Mouse (Mus musculus) neural tube, embryonic 14.5 days (tissue): ENCODE measurements around the gene Arl14ep. TPM values are rescaled to one million over a fixed set of nuclear protein-coding genes. Genes with fewer than 3 reads are reported as not detected.
A peak's percentile ranks its signal among the peaks of the same experiment; 100 is the strongest.
"Not testable (repeated sequence)": the region's sequence is repeated elsewhere in the genome, so short reads cannot be mapped to it uniquely, and the experiment has no call there.

Source experiments
- ATAC-seq: fragments of 200-750 bp; cut with Nextera tagmentation; 2 replicates; pipeline ENCODE4 v1.8.0; 2017; ENCODE audit warnings: low read depth, mild to moderate bottlenecking, moderate TSS enrichment, moderate library complexity
- H3K27ac ChIP-seq: fragments of 300-500 bp; sonication (generic); 2 replicates; pipeline ENCODE4 v1.5.1; 2014; ENCODE audit warnings: low read depth, mild to moderate bottlenecking, control low read depth, low read length, moderate library complexity, mixed read lengths
- H3K27me3 ChIP-seq: fragments of 300-500 bp; sonication (generic); 2 replicates; pipeline ENCODE4 v1.6.1; 2014; ENCODE audit warnings: low read length; ENCODE audit not compliant: control insufficient read depth, insufficient read depth
- H3K36me3 ChIP-seq: fragments of 300-500 bp; sonication (generic); 2 replicates; pipeline ENCODE4 v1.6.1; 2014; ENCODE audit warnings: low read length, mixed read lengths; ENCODE audit not compliant: control insufficient read depth, insufficient read depth
- H3K4me1 ChIP-seq: fragments of 300-500 bp; sonication (generic); 2 replicates; pipeline ENCODE4 v1.6.1; 2014; ENCODE audit warnings: low read length; ENCODE audit not compliant: control insufficient read depth, insufficient read depth
- H3K4me2 ChIP-seq: fragments of 300-500 bp; sonication (generic); 2 replicates; pipeline ENCODE4 v1.6.1; 2014; ENCODE audit warnings: mild to moderate bottlenecking, low read depth, low read length, control low read depth
- H3K4me3 ChIP-seq: fragments of 300-500 bp; sonication (generic); 2 replicates; pipeline ENCODE4 v1.5.1; 2014; ENCODE audit warnings: low read depth, low read length, control low read depth, mixed read lengths
- H3K9ac ChIP-seq: fragments of 300-500 bp; sonication (generic); replicated peaks from 2 replicates; pipeline ENCODE4 v1.6.1; 2014; ENCODE audit warnings: low read depth, mild to moderate bottlenecking, control low read depth, low read length, mixed read lengths
- H3K9me3 ChIP-seq: fragments of 300-500 bp; sonication (generic); 2 replicates; pipeline ENCODE4 v1.6.1; 2016; ENCODE audit warnings: low read length; ENCODE audit not compliant: control insufficient read depth
- WGBS: fragments of 180-500 bp; shearing (Covaris S2); extraction: QIAGEN DNeasy Blood & Tissue Kit; methylation state at CpG from one replicate; pipeline ENCODE4 v1.1.7; 2014; 5-methylcytosine and 5-hydroxymethylcytosine counted together
- polyA plus RNA-seq: library from polyadenylated mRNA; unstranded; fragments of >200 nt; fragmentation: Nextera tagmentation; extraction: Ambion mirVana; gene quantifications from 2 replicates; pipeline ENCODE4 v1.2.1, GENCODE M21; 2014

Gene Arl14ep
- polyA plus RNA-seq: 37.9 and 42.0 TPM in 2 replicates

GRCm38 (mm10) chr2:106973959-106974639 is at the start of gene Arl14ep:
Gene Arl14ep (minus strand): TSS chr2:106974424.
- H3K4me3 ChIP-seq: peak within 1 kb of the TSS; percentile 60
- H3K36me3 ChIP-seq: no peaks in the 10 kb centered on the region
- no peaks in the 10 kb centered on the region for H3K27me3 ChIP-seq
- peak within 1 kb of the TSS; percentile 61 for H3K4me2 ChIP-seq
- peak within 1 kb of the TSS; percentile 85 for H3K9ac ChIP-seq
- H3K4me1 ChIP-seq: peaks cover 9% of the 10 kb centered on the region; the same call in 1 of the 2 replicates
- 0 out of 2 replicates have a peak within 1 kb of the TSS, but pooled peaks have one; percentile 29 for H3K27ac ChIP-seq
- H3K9me3 ChIP-seq: no peaks in the 10 kb centered on the region
- peak; percentile 99 for ATAC-seq
- under 1% methylated on average over 36 of the region's 36 CpGs for WGBS

DNA sequence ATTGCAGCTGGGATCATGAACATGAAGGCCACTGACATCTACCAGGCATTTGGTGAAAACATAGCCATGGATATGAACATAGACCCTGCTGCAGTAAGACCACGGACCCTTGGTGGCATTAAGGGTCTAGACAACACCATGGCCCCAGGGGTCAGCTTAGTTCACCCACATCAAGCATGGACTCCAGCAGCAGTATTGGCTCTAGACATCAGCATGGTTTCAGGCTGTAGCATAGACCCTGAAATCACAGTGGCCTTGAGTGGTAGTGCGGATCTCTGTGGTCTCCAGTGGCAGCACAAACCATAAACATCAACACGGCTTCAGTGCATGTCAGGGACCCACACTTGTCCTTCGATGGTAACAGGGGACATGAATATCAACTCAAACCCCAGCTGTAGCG is 48.5 kb upstream of the Arl14ep start:
- Histone ChIP-seq H3K4me1 (no peaks in the 10 kb centered on the region), H3K4me3 (no peak overlapping the region), H3K36me3 (no peaks in the 10 kb centered on the region), H3K27ac (no peak overlapping the region), H3K27me3 (no peaks in the 10 kb centered on the region), H3K9me3 (no peaks in the 10 kb centered on the region), H3K9ac (no peak overlapping the region), H3K4me2 (no peak overlapping the region)
- WGBS: 94% methylated on average over 5 of the region's 5 CpGs
- ATAC-seq: no peak

GRCm38 (mm10) chr2:107019331-107019730 is 45.1 kb upstream of the Arl14ep start:
- no peaks in the 10 kb centered on the region for H3K9me3 ChIP-seq
- no peak overlapping the region for H3K9ac ChIP-seq
- H3K36me3 ChIP-seq: no peaks in the 10 kb centered on the region
- H3K4me3 ChIP-seq: no peak overlapping the region
- ATAC-seq: no peak
- WGBS: 34% methylated on average over 2 of the region's 2 CpGs
- H3K27me3 ChIP-seq: no peaks in the 10 kb centered on the region
- H3K4me2 ChIP-seq: no peak overlapping the region
- no peaks in the 10 kb centered on the region for H3K4me1 ChIP-seq
- H3K27ac ChIP-seq: no peak overlapping the region

DNA sequence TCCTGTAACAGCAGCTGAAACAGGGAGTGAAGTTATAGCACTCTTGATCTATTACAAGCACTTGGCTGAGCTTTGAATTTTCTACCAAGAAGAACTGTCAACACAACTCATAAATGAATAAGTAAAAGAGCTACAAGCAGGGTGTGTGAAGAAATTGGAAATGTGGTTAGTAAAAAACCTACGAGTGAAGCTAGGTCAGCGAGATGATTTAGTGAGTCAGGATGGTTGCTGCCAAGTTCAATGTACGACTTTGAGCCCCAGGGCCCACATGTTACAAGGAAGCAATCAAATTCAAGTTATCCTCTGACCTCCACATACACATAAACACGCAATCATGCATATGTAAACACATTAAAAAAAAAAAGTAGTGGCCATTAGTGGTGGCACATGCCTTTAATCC is 38.9 kb upstream of the Arl14ep start:
- Histone ChIP-seq H3K4me3 (no peak overlapping the region), H3K36me3 (no peaks in the 10 kb centered on the region), H3K9me3 (no peaks in the 10 kb centered on the region), H3K9ac (no peak overlapping the region), H3K4me2 (no peak overlapping the region), H3K4me1 (no peaks in the 10 kb centered on the region), H3K27me3 (no peaks in the 10 kb centered on the region), H3K27ac (no peak overlapping the region)
- ATAC-seq: no peak
- 86% methylated on average over 4 of the region's 4 CpGs for WGBS

DNA sequence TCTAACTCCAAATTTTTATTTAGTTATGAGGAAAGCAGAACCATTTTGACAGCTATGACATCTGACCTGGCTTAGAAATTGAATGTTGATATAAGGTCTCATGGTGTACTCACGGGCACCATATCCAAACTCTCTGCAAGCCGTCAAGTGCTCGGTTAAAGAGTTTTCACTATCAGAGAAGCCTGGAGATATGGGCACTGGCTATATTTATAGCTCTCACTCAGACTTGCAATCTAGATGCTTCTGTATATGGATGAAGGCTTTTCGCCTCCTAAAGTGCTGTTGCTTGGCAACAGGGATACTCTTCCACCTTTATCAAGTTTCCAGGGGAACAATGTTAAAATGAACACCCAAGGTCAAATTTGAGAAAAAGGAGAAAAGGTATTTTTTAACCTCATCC is 38.1 kb upstream of the Arl14ep start:
- Histone ChIP-seq H3K9ac (no peak overlapping the region), H3K4me3 (no peak overlapping the region), H3K4me1 (no peaks in the 10 kb centered on the region), H3K4me2 (no peak overlapping the region), H3K27ac (no peak overlapping the region), H3K9me3 (no peaks in the 10 kb centered on the region), H3K27me3 (no peaks in the 10 kb centered on the region), H3K36me3 (no peaks in the 10 kb centered on the region)
- WGBS: 89% methylated on average over 4 of the region's 4 CpGs
- ATAC-seq: no peak

- 80% methylated on average over 6 of the region's 6 CpGs for WGBS
- no peaks in the 10 kb centered on the region for H3K27me3 ChIP-seq
- no peaks in the 10 kb centered on the region for H3K4me1 ChIP-seq
- no peak for ATAC-seq
- no peak overlapping the region for H3K4me2 ChIP-seq
- H3K27ac ChIP-seq: no peak overlapping the region
- no peak overlapping the region for H3K4me3 ChIP-seq
- H3K9me3 ChIP-seq: no peaks in the 10 kb centered on the region
- no peaks in the 10 kb centered on the region for H3K36me3 ChIP-seq
- no peak overlapping the region for H3K9ac ChIP-seq
These were observed 35.9 kb upstream of the Arl14ep start for GRCm38 (mm10) chr2:107010160-107010559.

GRCm38 (mm10) chr2:107006378-107006777 is 32.2 kb upstream of the Arl14ep start:
- Histone ChIP-seq H3K36me3 (no peaks in the 10 kb centered on the region), H3K9ac (no peak overlapping the region), H3K9me3 (no peaks in the 10 kb centered on the region), H3K4me1 (no peaks in the 10 kb centered on the region), H3K27me3 (no peaks in the 10 kb centered on the region), H3K4me2 (no peak overlapping the region), H3K4me3 (no peak overlapping the region), H3K27ac (no peak overlapping the region)
- 82% methylated on average over 3 of the region's 3 CpGs for WGBS
- no peak for ATAC-seq

DNA sequence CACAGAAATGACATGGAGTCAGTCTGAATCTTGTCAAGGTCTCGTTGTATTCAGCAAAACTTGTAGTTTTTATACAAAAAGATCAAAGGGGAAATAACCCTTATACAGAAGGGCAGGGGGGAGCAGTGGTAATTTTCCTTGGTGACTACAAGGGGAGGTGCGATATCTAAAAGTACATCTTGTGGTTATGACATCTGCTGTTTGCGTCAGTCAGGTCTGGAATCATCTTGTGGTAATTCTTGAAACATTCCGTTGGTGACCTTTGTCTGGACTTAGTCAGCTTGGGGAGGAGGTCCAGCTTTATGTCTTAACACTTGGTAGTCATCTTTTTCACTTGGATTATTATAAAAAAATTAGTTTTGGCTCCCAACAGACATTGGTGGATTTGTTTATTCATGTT is 31.7 kb upstream of the Arl14ep start:
- not testable (repeated sequence) for H3K4me3 ChIP-seq, H3K4me2 ChIP-seq, H3K9ac ChIP-seq, H3K4me1 ChIP-seq, H3K27me3 ChIP-seq, H3K27ac ChIP-seq, H3K9me3 ChIP-seq, H3K36me3 ChIP-seq, ATAC-seq
- 88% methylated on average over 4 of the region's 4 CpGs for WGBS

DNA sequence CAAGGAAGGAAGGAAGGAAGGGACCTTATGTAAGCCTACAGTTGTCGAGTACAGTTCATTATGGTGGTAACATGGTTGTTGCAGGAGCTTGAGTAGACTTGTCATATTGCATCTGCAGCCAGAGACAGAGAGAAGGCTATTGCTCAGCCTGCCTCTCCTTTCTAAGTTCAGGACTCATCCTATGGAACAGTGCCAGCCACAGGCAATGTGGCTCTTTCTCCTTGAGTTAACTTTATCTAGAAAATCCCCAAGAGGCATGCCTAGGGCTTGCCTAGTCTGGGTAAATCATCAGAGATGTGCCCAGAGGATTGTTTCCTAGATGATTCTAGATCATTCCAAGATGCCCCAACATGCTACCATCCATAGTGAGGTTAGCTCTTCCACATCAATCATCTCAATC is 17.0 kb upstream of the Arl14ep start:
- ATAC-seq: no peak
- Histone ChIP-seq H3K27ac (no peak overlapping the region), H3K4me2 (no peak overlapping the region), H3K9me3 (no peaks in the 10 kb centered on the region), H3K4me1 (no peaks in the 10 kb centered on the region), H3K9ac (no peak overlapping the region), H3K27me3 (no peaks in the 10 kb centered on the region), H3K36me3 (no peaks in the 10 kb centered on the region), H3K4me3 (no peak overlapping the region)
- 96% methylated on average over 1 of the region's 1 CpGs for WGBS
